Mouse (Mus musculus): ENCODE data around the gene Cfap61. TPM values are rescaled to one million over a fixed set of nuclear protein-coding genes. Genes with fewer than 3 reads are reported as not detected.
A peak's percentile ranks its signal among the peaks of the same experiment; 100 is the strongest.

Cfap61 gene
- total RNA-seq, 2 experiments from 2014 or later, result 3.8 to 3.9 TPM

DNA sequence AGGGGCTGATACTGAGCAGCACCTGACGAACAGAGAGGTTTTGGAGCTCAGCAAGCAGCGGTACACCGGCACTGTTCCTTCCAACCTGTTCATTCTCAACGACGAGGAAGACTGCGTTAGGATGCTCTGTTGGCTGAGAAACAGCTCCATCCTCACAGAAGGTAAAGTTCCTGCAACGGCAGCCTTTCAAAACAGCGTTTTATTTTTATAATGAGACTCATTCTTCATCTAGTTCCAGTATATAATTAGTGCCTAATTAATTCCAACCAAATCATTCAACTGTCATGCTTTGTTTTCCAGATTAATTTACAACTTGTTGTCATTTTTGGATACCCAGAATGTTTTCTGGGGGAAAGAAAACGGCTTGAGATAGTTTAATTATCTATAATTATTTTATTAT, 175.3 kb downstream of the Cfap61 start:
- intact Hi-C loops (cut with DNase I), result no loop called here
- DNase-seq (ENCODE audit: extremely low spot score in 1 of 2, low spot score in 2 of 2), result no peak

DNA sequence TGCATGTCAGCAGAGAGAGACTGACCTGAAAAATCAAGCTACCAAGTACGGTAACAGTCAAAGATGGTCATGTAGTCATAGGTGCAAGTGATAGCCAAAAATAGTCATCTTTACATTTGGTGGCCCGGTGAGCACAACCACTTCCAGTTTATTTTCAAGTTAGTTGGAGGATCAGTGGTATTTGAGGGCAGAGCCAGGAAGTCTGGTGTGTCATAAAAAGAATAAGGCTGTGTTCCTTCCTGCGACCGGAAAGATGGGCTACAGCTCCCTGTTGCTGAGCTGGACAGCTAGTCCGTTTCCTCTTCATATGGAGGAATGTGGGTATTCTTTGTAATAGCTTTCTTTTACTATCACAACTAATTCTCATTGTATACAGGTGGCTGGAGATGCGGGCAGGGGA, 181.7 kb downstream of the Cfap61 start:
- DNase-seq (ENCODE audit: extremely low spot score in 1 of 2, low spot score in 2 of 2), result no peak
- intact Hi-C loops (cut with DNase I), result no loop called here

DNA sequence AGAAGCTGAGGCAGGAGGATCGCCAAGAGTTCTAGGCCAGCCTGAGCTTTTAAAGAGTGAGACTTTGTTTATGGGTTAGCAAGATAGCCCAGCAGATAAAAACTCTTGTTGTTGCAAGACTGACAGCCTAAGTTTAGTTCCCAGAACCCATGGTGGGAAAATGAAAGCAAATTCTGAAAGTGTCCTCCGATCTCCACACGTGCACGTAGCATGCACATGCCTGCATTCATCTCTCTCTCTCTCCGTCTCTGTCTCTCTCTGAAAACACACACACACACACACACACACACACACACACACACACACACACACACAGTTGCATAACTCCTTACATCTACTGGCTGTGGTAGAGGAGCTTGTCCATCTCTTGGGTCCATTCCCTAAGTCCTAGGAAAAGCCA, 182.1 kb downstream of the Cfap61 start:
- no peak for DNase-seq (ENCODE audit: extremely low spot score in 1 of 2, low spot score in 2 of 2)
- intact Hi-C loops (cut with DNase I), result no loop called here

DNA sequence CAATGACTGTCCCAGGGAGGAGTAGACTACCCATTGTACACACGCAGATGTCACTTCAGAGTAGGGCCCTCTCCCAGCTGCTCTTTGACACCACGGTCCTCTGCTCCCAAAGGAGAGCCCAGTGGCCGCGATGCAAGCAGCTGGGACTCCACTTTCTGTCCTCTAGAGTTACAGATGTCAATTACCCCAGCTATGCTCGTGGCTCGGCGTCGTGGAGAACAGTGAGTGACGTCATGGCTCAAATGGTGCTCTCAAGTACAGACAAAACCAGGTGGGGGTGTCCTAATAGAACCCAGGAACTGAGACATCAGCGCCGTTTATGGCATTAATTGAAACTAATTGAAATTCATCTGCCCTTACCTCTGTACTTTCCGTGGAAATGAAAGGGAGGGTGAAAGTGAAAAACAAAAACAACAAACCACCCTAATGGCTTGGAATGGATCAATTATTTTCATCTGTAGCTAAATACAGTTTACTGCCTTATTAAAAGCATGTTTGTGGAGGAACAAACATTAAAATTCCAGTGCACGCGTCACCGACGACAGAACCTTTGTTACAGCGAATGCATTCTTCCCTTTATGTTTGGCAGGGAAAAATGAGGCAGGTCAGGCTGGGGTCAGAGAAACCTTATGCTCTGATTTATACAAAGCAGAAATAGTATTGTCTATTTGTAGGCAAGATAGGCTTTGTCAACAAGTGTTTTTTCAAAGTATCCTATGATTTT, 182.8 kb downstream of the Cfap61 start:
- DNase-seq (ENCODE audit: extremely low spot score in 1 of 2, low spot score in 2 of 2), result no peak
- intact Hi-C loops (cut with DNase I), result no loop called here

DNA sequence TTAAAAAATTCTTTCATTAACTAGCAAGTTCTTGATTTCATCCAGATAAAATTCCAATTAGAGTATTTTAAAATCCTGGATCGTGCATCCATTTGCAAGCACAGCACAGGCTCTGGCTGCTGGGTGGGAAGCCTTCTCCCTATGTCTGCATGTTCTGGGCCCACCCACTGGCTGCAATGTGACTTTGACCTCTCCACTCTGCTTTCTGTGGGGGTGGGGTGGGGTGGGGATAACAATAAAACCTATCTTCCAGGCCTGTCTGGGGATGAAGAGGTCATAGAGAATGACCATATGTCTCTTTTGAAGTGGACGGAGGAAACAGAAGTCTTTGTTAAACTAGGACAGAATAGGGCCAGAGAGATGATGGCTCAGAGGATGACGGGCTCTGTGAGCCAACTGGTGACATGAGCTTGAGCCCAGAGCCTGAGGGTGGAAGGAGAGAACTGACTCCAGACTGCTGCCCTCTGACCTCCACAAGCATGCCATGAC, 183.4 kb downstream of the Cfap61 start:
- intact Hi-C loops (cut with DNase I), result no loop called here
- no peak for DNase-seq (ENCODE audit: extremely low spot score in 1 of 2, low spot score in 2 of 2)

DNA sequence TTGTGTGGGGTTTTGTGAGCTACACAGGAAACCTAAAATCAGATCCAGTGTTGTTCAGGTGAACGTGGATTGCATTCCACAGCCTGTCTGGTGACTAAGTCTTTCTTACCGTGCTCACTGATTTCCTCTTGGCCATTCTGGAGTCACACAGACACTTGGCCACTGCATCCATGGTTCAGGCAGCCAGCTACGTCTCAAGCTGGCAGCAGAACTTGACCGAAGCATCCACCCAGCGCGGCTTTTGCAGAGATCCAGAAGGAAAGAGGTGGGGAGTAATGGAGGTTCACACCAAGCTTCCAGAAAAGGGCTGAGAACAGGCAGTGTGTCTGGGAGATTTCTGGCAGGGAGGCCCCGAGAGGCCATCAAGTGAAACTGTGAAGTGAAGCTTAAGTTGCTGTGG, 187.0 kb downstream of the Cfap61 start:
- no peak for DNase-seq (ENCODE audit: extremely low spot score in 1 of 2, low spot score in 2 of 2)
- intact Hi-C loops (cut with DNase I), result no loop called here

DNA sequence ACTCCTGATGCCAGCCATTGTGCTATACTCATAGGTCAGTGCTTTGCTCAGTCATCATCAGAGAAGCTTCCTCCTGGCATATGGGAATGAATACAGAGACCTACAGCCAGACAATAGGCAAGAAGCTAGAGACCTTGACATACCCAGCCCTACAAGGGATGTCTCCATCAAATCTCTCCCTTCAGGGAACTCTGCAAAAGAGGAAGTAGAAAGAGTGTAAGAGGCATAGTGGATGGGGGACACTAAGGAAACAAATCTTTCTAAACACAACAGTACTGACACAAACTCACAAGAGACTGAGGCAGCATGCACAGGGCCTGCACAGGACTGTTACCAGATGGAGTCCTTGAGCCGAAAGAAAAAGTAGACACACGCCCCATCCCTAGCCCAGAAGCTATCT, 190.5 kb downstream of the Cfap61 start:
- intact Hi-C loops (cut with DNase I), result no loop called here
- DNase-seq (ENCODE audit: extremely low spot score in 1 of 2, low spot score in 2 of 2), result no peak

DNA sequence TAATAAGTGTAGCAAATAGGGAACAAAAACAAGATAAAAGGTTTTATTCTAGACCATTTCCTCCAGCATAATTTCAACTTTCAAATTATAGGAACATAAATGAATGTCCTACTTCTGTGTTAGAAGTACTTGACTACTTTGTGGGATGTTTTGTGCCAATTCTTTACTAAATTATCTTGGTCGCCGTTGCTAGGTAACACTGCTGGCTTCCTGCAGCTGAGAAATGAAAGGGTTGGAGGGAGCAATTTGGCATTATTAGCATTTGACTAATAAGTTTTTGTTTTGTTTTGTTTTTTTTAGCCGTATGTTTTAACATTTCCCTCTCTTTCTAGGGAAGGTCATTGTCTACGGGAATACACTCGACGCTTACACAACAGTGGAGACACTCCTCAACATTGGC, 194.0 kb downstream of the Cfap61 start:
- DNase-seq (ENCODE audit: extremely low spot score in 1 of 2, low spot score in 2 of 2), result no peak
- intact Hi-C loops (cut with DNase I), result no loop called here

DNA sequence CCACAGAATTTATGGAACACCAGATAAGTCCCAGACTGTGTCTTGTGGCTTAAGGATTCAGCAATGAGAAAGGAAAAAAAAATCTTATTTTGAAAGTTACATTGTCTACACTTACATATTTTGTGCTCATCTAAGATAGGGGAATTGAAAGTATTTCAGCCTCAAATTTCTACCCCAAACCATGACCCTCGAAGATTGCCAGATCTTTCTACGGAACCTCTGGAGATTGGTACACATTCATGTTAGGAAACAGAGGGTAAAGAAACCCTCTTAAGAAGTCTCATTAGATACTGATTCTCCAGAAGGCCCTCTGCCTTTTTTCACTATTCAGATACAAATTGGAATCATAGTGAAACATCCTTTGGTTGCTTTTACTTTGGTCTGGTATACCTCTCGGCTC, 195.9 kb downstream of the Cfap61 start:
- no peak for DNase-seq (ENCODE audit: extremely low spot score in 1 of 2, low spot score in 2 of 2)
- intact Hi-C loops (cut with DNase I), result no loop called here

DNA sequence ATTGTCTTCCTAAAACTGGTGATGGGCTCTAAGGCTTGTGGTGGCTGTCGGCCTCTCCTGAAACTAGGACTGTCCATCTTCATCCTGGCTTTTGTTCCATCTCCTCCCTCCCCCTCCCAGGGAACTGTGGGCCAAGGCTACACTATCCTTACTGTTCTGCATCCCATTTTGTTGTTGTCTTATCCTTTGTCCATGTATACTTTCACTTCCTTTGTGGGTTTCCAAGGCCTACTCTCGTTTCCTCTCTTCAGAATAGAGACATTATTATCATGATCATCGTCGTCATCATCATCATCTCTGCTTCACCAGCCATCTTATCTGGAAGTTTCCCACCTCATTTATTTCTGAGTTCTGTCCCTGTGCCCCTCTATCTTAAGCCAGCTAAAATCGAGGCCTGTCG, 199.7 kb downstream of the Cfap61 start:
- intact Hi-C loops (cut with DNase I), result no loop called here
- DNase-seq (ENCODE audit: extremely low spot score in 1 of 2, low spot score in 2 of 2), result no peak

DNA sequence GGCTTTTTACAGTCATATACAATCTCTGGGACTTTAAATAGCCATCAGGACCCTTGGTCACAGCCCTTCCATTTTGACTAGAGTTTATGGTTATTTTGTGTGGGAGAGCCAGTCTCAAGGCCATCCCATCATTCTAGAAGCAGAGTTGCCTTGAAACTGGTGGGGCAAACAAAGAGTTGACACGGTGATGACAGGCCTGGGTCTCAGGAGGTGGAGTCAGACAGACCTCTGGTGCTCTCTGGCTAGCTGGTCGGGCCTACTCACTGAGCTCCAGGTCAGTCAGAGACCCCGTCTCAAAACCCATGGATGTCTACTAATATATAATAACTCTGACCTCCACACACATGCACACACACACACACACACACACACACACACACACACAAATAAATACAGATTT, 206.1 kb downstream of the Cfap61 start:
- DNase-seq (ENCODE audit: extremely low spot score in 1 of 2, low spot score in 2 of 2), result no peak
- intact Hi-C loops (cut with DNase I), result no loop called here

DNA sequence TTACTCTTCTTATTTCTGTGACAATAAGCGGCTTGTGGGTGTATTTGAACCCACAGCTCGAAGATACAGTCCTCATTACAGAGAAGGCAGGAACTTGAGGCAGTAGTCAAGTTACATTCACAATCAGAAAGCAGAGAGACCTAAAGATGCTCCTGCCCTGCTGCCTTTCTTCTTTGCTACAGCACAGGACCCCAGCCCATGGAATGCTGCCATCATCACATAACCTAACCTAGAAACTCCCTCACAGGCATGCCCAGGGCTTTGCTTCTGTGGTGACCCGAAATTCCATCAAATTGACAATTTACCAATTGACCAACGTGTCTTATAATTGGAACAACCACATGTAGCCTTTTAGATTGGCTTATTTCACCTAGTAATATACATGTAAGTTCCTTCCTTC, 212.7 kb downstream of the Cfap61 start:
- intact Hi-C loops (cut with DNase I), result no loop called here
- DNase-seq (ENCODE audit: extremely low spot score in 1 of 2, low spot score in 2 of 2), result no peak

DNA sequence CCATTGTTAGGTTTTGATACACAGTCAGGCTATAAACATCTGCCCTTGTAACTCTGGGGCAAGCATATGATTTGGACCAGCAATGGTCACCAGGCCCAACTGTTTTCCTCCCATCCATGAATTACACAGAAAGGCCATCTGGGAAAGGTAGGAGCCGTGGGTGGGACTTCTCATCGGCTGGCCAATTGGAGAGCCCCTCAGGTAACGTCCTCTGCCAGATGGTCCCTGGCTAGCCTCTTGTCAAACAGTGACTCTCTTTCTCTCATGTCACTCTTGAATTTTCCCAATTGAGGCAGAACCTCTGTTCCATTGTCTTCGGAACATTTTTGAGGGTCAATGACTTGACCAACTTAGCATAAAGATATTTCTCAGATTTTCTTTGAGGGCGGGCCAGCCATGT, 213.2 kb downstream of the Cfap61 start:
- no peak for DNase-seq (ENCODE audit: extremely low spot score in 1 of 2, low spot score in 2 of 2)
- intact Hi-C loops (cut with DNase I), result no loop called here

DNA sequence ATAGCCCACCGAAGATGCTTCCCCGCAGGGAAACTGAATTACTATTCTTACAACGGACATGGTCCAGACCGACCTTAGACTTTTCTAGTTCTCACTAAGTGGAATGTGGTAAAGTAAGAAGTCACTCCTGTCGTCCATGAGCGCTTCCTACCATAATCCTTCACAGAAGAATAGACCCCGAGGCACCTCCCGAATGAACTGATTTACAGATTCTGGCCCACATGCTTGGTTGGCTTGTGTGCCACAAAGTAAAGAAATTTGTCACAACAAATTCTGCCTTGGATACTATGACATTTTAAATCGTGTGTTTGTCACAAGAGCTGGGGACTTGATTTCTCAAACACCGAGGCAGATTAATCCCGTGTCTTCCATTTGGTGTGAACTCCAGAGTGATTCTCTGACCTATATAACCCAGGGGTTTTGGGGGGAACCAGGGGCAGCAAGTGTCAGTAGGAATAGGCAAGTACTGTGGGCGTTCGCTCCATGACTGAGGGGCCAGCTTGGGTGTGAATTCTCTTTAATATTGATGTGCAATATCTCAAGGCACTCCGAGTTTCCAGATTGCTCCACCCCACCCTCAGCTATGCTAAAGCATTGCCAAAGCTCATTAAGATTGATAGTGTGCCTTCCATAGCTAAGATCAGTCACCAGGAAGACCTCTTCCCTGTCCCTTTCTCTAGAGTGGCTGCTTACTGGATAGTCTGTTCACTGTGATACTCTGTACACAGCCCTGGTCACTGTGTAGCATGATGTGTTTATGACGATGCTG, 214.8 kb downstream of the Cfap61 start:
- no peak for DNase-seq (ENCODE audit: extremely low spot score in 1 of 2, low spot score in 2 of 2)
- intact Hi-C loops (cut with DNase I), result no loop called here

DNA sequence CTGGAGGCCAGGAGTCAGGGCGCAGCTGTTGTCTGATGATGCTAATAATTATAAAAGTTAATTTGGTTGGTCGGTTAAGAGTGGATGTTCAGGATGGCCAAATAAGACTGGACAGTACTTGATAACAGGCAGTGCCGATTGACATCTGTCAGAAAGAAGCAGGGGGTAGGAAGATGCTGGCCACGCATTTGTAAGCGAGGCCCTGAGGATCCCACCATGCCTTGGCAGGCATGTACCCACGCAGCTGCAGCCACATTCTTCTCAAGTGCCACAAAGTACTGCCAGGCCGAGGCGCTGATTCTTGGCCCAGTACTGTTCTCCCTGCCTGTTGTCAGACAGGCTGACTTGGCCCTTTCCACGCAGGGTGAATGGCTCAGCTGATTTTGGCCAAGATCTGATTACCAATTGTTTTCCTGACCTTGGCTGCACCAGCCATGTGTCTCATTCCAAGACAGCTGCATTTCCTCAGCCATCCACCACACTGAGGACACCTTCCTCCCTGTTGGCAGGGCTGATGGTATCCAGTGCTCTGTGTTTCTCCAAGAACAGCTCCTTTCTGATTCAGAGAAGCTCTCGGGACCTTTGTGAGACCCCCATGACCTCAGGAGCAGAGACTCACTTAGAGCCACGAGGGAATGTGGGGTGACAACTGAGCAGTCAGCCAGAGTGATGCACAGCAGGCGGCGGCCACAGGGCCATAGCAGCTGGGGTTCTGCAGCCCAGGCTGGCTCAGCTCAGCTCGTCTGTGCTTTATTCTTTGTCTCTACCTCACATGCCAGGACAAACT, 233.6 kb downstream of the Cfap61 start:
- intact Hi-C loops (cut with DNase I), result no loop called here
- no peak for DNase-seq (ENCODE audit: extremely low spot score in 1 of 2, low spot score in 2 of 2)

DNA sequence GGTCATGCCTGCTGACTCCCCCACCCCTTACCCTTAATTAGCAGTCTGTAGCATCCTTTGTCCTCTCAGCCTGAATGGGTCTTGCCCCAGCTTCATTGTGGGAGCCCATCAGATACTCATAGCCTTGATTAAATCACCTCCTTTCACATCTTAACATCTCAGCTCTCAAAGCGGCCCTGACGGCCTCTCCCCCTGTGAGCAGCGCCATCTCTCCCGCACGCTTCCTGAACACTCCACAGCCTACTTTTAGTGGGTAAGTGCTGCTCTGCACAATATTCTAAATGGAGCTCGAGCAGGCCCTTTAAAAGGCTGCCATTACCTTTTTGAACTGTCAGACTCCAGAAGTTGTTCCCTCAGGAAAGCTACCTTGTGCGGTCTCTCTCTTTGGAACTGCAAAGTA, 234.9 kb downstream of the Cfap61 start:
- DNase-seq (ENCODE audit: extremely low spot score in 1 of 2, low spot score in 2 of 2), result no peak
- intact Hi-C loops (cut with DNase I), result no loop called here

DNA sequence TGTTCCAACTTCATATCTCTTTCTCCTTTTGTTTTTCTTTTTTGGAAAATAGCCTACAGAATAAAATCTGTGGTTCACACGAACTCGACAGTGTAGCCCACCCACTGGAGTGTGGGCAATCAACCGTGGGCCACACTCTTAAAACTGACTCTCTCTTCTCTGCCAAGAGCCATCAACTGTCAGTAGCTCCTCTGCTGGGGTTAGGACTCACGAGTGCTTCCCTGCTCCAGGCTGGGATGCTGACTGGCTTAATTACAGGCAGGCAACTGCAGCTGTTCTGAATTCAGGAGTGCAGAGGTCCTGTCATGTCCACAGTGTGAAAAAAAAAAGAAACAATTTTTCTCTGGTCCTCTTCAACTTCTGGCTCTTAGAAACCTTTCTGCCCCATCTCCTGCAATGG, 237.5 kb downstream of the Cfap61 start:
- intact Hi-C loops (cut with DNase I), result no loop called here
- DNase-seq (ENCODE audit: extremely low spot score in 1 of 2, low spot score in 2 of 2), result no peak

DNA sequence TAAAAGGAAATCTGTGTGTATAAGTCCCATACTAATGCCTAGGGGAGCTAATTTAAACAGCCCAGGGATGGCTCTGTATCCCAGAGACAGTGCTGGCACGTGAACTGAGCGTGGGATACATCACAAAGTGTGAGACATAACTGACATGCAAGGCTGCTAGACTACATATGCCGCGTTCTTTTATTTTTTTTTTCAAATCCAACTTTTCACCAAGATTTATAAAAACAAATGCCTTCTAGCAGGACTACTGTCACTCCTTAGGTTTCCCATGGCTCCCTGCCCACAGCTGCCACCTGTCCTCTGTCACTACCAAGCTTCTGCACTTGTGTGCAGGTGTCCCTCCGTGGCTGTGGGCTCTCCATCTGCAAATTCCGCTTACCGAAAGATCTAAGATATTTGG, 239.6 kb downstream of the Cfap61 start:
- peak; percentile 26 to 53 for DNase-seq (ENCODE audit: extremely low spot score in 1 of 2, low spot score in 2 of 2)

DNA sequence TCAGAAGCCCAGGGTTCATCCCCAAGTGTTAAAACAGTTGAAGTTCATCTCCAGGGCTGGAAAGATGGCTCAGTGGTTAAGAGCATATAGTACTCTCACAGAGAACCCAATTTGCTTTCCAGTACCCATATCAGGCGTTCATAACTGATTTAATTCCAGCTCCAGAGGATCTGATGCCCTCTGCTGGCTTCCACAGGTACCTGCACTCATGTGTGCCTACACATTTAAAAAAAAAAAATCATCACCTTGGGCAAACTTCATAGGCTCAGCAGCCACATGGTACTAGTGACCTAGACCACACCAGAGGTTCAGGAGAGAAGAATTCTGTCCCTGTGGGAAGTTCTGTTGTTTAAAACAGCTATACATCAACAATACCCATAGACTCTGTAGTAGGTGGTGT, 244.1 kb downstream of the Cfap61 start:
- intact Hi-C loops (cut with DNase I), result no loop called here

More for the DNA sequence above, 239.6 kb downstream of the Cfap61 start:
- intact Hi-C loops (cut with DNase I), result no loop called here

More for the DNA sequence above, 244.1 kb downstream of the Cfap61 start:
- no peak for DNase-seq (ENCODE audit: extremely low spot score in 1 of 2, low spot score in 2 of 2)
